In genomic region chr1:87896921-87897320, GRCm38 (mm10) we compare ENCODE assay signal across 17 mouse cellular contexts.
"Had no signal": no experiment of that assay in that cellular context is flagged by ENCODE, and none has a peak within 500 bp of the region (broad histone marks: within the 10 kb centered on the region; RNA-seq: fewer than 3 reads in every experiment).

No protein-coding gene starts in this region.

- H3K36me3 ChIP-seq: hindbrain, embryonic 13.5 days; liver, embryonic 13.5 days; neural tube, embryonic 15.5 days had no signal

- H3K4me2 ChIP-seq: hindbrain, embryonic 13.5 days; limb, embryonic 12.5 days; liver, embryonic 13.5 days; neural tube, embryonic 15.5 days had no signal

- H3K27ac ChIP-seq: hindbrain, embryonic 13.5 days; hindbrain, postnatal 0 days; kidney, postnatal 0 days; layer of hippocampus, adult 2 months; limb, embryonic 12.5 days; liver, embryonic 13.5 days; midbrain, embryonic 10.5 days; neural tube, embryonic 15.5 days had no signal

- H3K4me1 ChIP-seq: hindbrain, embryonic 13.5 days; limb, embryonic 12.5 days; neural tube, embryonic 15.5 days had no signal

- H3K27me3 ChIP-seq: hindbrain, embryonic 13.5 days; limb, embryonic 12.5 days; liver, embryonic 13.5 days; neural tube, embryonic 15.5 days had no signal

- H3K4me3 ChIP-seq: hindbrain, embryonic 13.5 days; layer of hippocampus, adult 2 months; limb, embryonic 12.5 days; liver, embryonic 13.5 days; midbrain, embryonic 10.5 days; myocyte; neural tube, embryonic 15.5 days had no signal

- H3K9me3 ChIP-seq: hindbrain, embryonic 13.5 days; limb, embryonic 12.5 days; liver, embryonic 13.5 days; midbrain, embryonic 10.5 days; neural tube, embryonic 15.5 days had no signal

- ATAC-seq: hindbrain, postnatal 0 days had no signal

- DNase-seq: liver, embryonic 13.5 days; lung, adult 2 months; lung, postnatal 10 days; lung, postnatal 4 days; midbrain, embryonic 14.5 days; right cerebral cortex, postnatal 4 days; spleen, adult 18-20 months; thymus, adult 18-20 months; thymus, postnatal 25 days had no signal

- H3K9ac ChIP-seq: hindbrain, embryonic 13.5 days; limb, embryonic 12.5 days; liver, embryonic 13.5 days; neural tube, embryonic 15.5 days had no signal
